Mouse (Mus musculus) liver, embryonic 14.5 days (tissue): ENCODE results near the gene Uba3. TPM values are rescaled to one million over a fixed set of nuclear protein-coding genes. Genes with fewer than 3 reads are reported as not detected.

Source experiments
- ATAC-seq: fragments of 200-750 bp; cut with Nextera tagmentation; 2 replicates; pipeline ENCODE4 v1.8.0; 2017; ENCODE audit warnings: moderate number of reproducible peaks, mild to moderate bottlenecking, moderate library complexity; ENCODE audit not compliant: insufficient read depth
- DNase-seq, 3 experiments: peaks; one replicate each; pipeline ENCODE4 v3.0.0-alpha.2; 2012 to 2013; ENCODE audit warnings: low read depth in 3 of 3, low spot score in 3 of 3
- H3K27ac ChIP-seq: fragments of 300-500 bp; sonication (generic); 2 replicates; pipeline ENCODE4 v1.5.1; 2014; ENCODE audit warnings: moderate library complexity, mild to moderate bottlenecking, control low read depth, inconsistent platforms
- H3K27me3 ChIP-seq: fragments of 300-500 bp; sonication (generic); 2 replicates; pipeline ENCODE4 v1.6.1; 2014; ENCODE audit warnings: mild to moderate bottlenecking, low read length, moderate library complexity; ENCODE audit not compliant: control insufficient read depth, insufficient read depth
- H3K36me3 ChIP-seq: fragments of 300-500 bp; sonication (generic); replicated peaks from 2 replicates; pipeline ENCODE4 v1.6.1; 2014; ENCODE audit warnings: low read depth; ENCODE audit not compliant: control insufficient read depth, insufficient read depth
- H3K4me1 ChIP-seq, 2 experiments: fragments of 200-500 bp in 1 of 2; fragments of 300-500 bp in 1 of 2; sonication (generic) in 1 of 2; replicated peaks; 2 replicates each; pipeline ENCODE4 v1.6.1; 2012 to 2014; ENCODE audit warnings: antibody characterized with exemption in 1 of 2, inconsistent platforms in 1 of 2, low read length in 1 of 2; ENCODE audit not compliant: control insufficient read depth in 2 of 2, insufficient read depth in 2 of 2
- H3K4me2 ChIP-seq: fragments of 300-500 bp; sonication (generic); 2 replicates; pipeline ENCODE4 v1.6.1; 2014; ENCODE audit warnings: low read depth, mild to moderate bottlenecking, control low read depth, moderate library complexity
- H3K4me3 ChIP-seq, 2 experiments: fragments of 200-500 bp in 1 of 2; fragments of 300-500 bp in 1 of 2; sonication (generic) in 1 of 2; 2 replicates each; pipeline ENCODE4 v1.5.1; 2012 to 2014; ENCODE audit warnings: low read depth in 2 of 2, low read length in 2 of 2, mild to moderate bottlenecking in 2 of 2, control low read depth in 1 of 2, inconsistent platforms in 1 of 2, moderate library complexity in 1 of 2; ENCODE audit not compliant: insufficient read depth in 1 of 2
- H3K9ac ChIP-seq: fragments of 300-500 bp; sonication (generic); replicated peaks from 2 replicates; pipeline ENCODE4 v1.6.1; 2014; ENCODE audit warnings: mild to moderate bottlenecking, control low read depth, moderate library complexity
- H3K9me3 ChIP-seq: fragments of 300-500 bp; sonication (generic); 2 replicates; pipeline ENCODE4 v1.6.1; 2016; ENCODE audit warnings: low read length, mixed read lengths; ENCODE audit not compliant: control insufficient read depth
- CTCF ChIP-seq: IDR thresholded peaks from 2 replicates; pipeline ENCODE4 v1.5.1; 2016; ENCODE audit warnings: antibody characterized with exemption, low read depth, control low read depth
- EP300 ChIP-seq: IDR thresholded peaks from 2 replicates; pipeline ENCODE4 v1.6.1; 2016; ENCODE audit warnings: antibody characterized with exemption, low read depth
- WGBS: fragments of 180-500 bp; shearing (Covaris S2); extraction: QIAGEN DNeasy Blood & Tissue Kit; methylation state at CpG from one replicate; pipeline ENCODE4 v1.1.7; 2014; ENCODE audit not compliant: insufficient replicate concordance; 5-methylcytosine and 5-hydroxymethylcytosine counted together
- polyA plus RNA-seq, 2 experiments: library from polyadenylated mRNA; depleted of rRNA in 1 of 2; stranded (reverse) in 1 of 2; unstranded in 1 of 2; fragments of >200 nt; fragmentation: Nextera tagmentation in 1 of 2; extraction: Ambion mirVana in 1 of 2; gene quantifications; 2 replicates each; pipeline versions ENCODE4 v1.2.1 to v1.2.3; 2012 to 2014

The Uba3 gene
- polyA plus RNA-seq (2012; rRNA removed) (15.2 and 22.3 TPM in 2 replicates), polyA plus RNA-seq (2014; fragmentation: Nextera tagmentation; extraction: Ambion mirVana) (24.9 and 25.5 TPM in 2 replicates)

DNA sequence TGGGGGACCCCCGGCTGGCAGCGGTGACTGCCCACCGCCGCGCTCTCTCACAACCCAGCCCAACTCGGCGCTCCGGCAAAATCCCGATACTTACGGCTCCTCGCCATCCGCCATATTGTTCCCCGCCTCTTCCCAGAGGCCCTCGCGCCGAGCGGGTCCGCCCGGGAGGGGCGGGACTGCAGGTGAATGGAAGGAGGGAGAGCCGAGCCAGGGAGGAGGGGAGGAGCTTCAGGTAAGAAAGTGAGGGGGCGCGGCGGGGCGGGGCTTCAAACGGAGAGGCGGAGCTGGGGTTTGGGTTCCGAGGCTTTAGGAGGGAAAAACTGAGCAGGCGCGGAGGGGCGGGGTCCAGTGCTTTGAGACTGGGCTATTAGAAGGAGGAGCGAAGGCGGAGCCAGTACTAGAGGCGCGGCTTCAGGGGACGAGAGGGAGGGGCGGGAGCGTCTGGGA lies at the start of gene Uba3:
Gene Uba3 (minus strand): TSS at position 209 of the 447 bp plus-strand sequence.
- Histone ChIP-seq H3K4me1 (peaks cover 32 to 34% of the 10 kb centered on the region in 2 experiments), H3K9me3 (no peaks in the 10 kb centered on the region), H3K27ac (peak within 1 kb of the TSS; percentile 79), H3K36me3 (no peaks in the 10 kb centered on the region; the same call in 1 of the 2 replicates), H3K27me3 (no peaks in the 10 kb centered on the region), H3K9ac (peak within 1 kb of the TSS; percentile 98), H3K4me2 (peak within 1 kb of the TSS; percentile 89), H3K4me3 (peak within 1 kb of the TSS; percentile 94 to 99)
- DNase-seq, result peak; percentile 98 to 99 (median 98)
- ATAC-seq, result peak; percentile 97
- WGBS, result 1% methylated on average over 38 of the region's 38 CpGs
- TF ChIP-seq EP300, result no peak
- no peak for TF ChIP-seq CTCF

DNA sequence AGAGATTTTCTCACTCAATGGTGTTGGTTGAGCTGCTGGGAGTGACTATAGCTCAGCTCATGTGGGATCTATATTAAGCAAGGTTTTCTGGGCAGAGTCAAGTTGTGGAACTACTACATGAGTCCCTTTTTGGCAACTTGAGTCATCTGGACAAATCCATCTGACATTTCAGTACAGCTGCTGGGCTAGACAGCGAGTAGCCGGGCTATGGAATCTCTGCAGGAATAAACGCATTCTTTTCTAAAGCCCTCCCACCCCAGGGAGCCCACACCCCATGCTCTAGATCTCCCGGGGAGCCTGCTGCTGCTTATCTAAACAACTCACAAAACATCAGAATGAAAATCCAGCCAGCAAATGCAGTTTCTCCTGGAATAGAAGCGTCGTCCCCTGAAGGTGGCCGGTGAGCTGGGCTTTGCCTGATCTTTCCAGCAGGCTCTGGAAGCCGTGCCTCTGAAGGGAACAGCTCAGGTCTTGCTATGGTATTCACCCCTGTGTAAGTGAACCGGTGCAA lies 47.3 kb upstream of the Uba3 start, which contains the start of gene Lmod3:
Gene Lmod3 (minus strand): TSS at position 49 of the 511 bp plus-strand sequence.
- DNase-seq (no peak), ATAC-seq (no peak)
- no peak within 1 kb of the TSS for H3K4me3 ChIP-seq
- no peak within 1 kb of the TSS for H3K9ac ChIP-seq
- no peaks in the 10 kb centered on the region for H3K36me3 ChIP-seq
- H3K27me3 ChIP-seq, result no peaks in the 10 kb centered on the region
- TF ChIP-seq CTCF (no peak), EP300 (no peak)
- H3K4me1 ChIP-seq, result no peaks in the 10 kb centered on the region
- no peak within 1 kb of the TSS for H3K4me2 ChIP-seq
- no peak within 1 kb of the TSS for H3K27ac ChIP-seq
- WGBS, result 29% methylated on average over 9 of the region's 9 CpGs
- no peaks in the 10 kb centered on the region for H3K9me3 ChIP-seq

DNA sequence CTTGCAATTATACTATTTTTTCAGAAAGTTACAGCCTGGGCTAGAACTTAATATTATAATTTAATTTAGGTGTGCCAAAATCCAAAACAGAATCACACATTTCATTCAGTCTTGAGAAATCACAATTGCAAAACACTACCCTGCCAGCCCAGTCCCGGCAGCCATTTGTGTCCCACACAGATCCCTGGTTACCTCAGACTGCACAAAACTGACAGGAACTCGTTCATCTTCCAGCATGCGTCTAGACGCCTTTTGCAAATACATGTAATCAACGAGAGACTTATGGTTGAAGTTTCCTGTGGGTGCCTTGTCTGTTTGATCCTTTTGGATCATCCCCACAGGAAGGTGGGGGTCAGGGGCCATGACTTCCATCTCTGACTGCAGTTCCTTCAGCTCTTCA lies 46.6 kb upstream of the Uba3 start:
- 18% methylated on average over 5 of the region's 5 CpGs for WGBS
- Histone ChIP-seq H3K9me3 (no peaks in the 10 kb centered on the region), H3K27me3 (no peaks in the 10 kb centered on the region), H3K36me3 (no peaks in the 10 kb centered on the region), H3K27ac (no peak overlapping the region), H3K4me1 (no peaks in the 10 kb centered on the region), H3K9ac (no peak overlapping the region), H3K4me3 (no peak overlapping the region), H3K4me2 (no peak overlapping the region)
- TF ChIP-seq EP300 (no peak), CTCF (no peak)
- DNase-seq, result no peak
- no peak for ATAC-seq

DNA sequence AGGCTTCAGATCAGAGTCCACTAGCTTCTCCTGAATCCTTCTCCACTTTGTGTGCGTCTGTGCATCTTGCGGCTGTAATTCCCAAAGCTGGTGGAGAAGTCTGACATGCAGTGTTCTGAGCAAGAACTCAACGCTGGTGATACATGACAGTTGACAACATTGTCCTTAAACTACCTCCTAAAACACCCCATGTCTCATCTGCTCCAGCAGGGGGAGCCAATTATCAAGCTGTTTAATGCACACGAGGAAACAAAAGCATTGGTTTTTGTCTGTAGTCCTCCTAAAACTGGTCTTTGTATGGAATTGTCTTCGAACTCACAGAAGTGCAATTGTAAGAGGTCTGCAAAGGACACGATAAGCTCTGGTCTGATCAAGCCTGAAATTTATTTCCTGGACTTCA lies 45.5 kb upstream of the Uba3 start:
- Histone ChIP-seq H3K4me1 (no peaks in the 10 kb centered on the region), H3K4me3 (no peak overlapping the region), H3K27me3 (no peaks in the 10 kb centered on the region), H3K9me3 (no peaks in the 10 kb centered on the region), H3K9ac (no peak overlapping the region), H3K4me2 (no peak overlapping the region), H3K36me3 (no peaks in the 10 kb centered on the region), H3K27ac (no peak overlapping the region)
- peak; percentile 75 for TF ChIP-seq CTCF
- no peak for TF ChIP-seq EP300
- WGBS, result 26% methylated on average over 6 of the region's 6 CpGs
- no peak for ATAC-seq
- peak; percentile 14 to 24 (median 20) for DNase-seq

DNA sequence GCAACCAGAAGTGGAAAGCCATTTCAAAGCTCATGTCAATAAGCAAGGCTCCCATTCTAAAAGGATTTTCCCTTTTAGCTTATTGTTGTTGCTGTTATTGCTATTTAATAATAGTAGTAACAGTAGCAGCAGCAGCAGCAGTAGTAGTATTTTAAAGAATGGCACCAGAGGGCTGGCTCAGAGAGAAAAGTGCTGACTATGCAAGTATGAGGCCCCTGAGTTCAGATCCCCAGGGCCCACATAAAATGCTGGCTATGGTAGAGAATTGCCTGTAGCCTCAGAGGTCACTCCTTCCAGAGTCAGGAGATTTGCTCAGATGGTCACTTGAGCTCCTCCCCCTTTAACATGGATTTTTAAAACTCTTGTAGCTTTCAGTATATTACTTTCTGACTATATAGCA lies 39.8 kb upstream of the Uba3 start:
- no peak for ATAC-seq
- no peak overlapping the region for H3K27ac ChIP-seq
- no peaks in the 10 kb centered on the region for H3K27me3 ChIP-seq
- no peaks in the 10 kb centered on the region for H3K36me3 ChIP-seq
- no peak overlapping the region for H3K4me3 ChIP-seq
- H3K9ac ChIP-seq, result no peak overlapping the region
- no peak overlapping the region for H3K4me2 ChIP-seq
- no peak for TF ChIP-seq CTCF
- TF ChIP-seq EP300, result no peak
- DNase-seq, result no peak
- H3K4me1 ChIP-seq, result no peaks in the 10 kb centered on the region
- H3K9me3 ChIP-seq, result no peaks in the 10 kb centered on the region
